Mouse (Mus musculus) cerebellum, adult 8-10 months (tissue): ENCODE data around the gene Stub1.
"Not testable (repeated sequence)": the region's sequence is repeated elsewhere in the genome, so short reads cannot be mapped to it uniquely, and the experiment has no call there.

Experiments
- DNase-seq: peaks from one replicate; pipeline ENCODE4 v3.0.0; 2022

The Stub1 gene

GRCm38 (mm10) chr17:25833291-25833663 is at the start of gene Stub1:
Stub1 (minus strand) TSS chr17:25833404.
- no peak for DNase-seq

GRCm38 (mm10) chr17:25882306-25882705 is 49.1 kb upstream of the Stub1 start:
- DNase-seq, result no peak

- DNase-seq, result no peak
Measured at GRCm38 (mm10) chr17:25881691-25882090, 48.5 kb upstream of the Stub1 start.

- DNase-seq, result no peak
Measured at GRCm38 (mm10) chr17:25880913-25881641, 47.9 kb upstream of the Stub1 start.

GRCm38 (mm10) chr17:25880196-25880910 is 47.1 kb upstream of the Stub1 start, which contains the start of gene Wfikkn1:
Wfikkn1 (minus strand) TSS chr17:25880858.
- no peak for DNase-seq

- DNase-seq, result no peak
Measured at GRCm38 (mm10) chr17:25879750-25880149, 46.5 kb upstream of the Stub1 start.

- DNase-seq, result no peak
Measured at GRCm38 (mm10) chr17:25879261-25879660, 46.1 kb upstream of the Stub1 start.

GRCm38 (mm10) chr17:25878611-25879180 is 45.5 kb upstream of the Stub1 start:
- no peak for DNase-seq

- no peak for DNase-seq
Measured at GRCm38 (mm10) chr17:25877741-25878610, 44.8 kb upstream of the Stub1 start.

- no peak for DNase-seq
Measured at GRCm38 (mm10) chr17:25877025-25877424, 43.8 kb upstream of the Stub1 start.

GRCm38 (mm10) chr17:25876347-25876915 is 43.2 kb upstream of the Stub1 start:
- DNase-seq, result no peak

- peak; percentile 89 for DNase-seq
Measured at GRCm38 (mm10) chr17:25875171-25876136, 42.2 kb upstream of the Stub1 start.

- peak; percentile 96 for DNase-seq
Measured at GRCm38 (mm10) chr17:25874721-25875170, 41.5 kb upstream of the Stub1 start, which contains the start of gene Mettl26. Mettl26 (plus strand) TSS chr17:25875074.

- DNase-seq, result no peak
Measured at GRCm38 (mm10) chr17:25874148-25874720, 41.0 kb upstream of the Stub1 start.

- no peak for DNase-seq
Measured at GRCm38 (mm10) chr17:25873405-25874147, 40.4 kb upstream of the Stub1 start.

- DNase-seq, result no peak
Measured at GRCm38 (mm10) chr17:25872676-25873075, 39.5 kb upstream of the Stub1 start.

GRCm38 (mm10) chr17:25871566-25871965 is 38.4 kb upstream of the Stub1 start:
- DNase-seq, result not testable (repeated sequence)

- DNase-seq, result no peak
Measured at GRCm38 (mm10) chr17:25869954-25870353, 36.8 kb upstream of the Stub1 start.

- DNase-seq, result no peak
Measured at GRCm38 (mm10) chr17:25869498-25869897, 36.3 kb upstream of the Stub1 start.

- peak; percentile 81 for DNase-seq
Measured at GRCm38 (mm10) chr17:25868601-25869191, 35.5 kb upstream of the Stub1 start, which contains the start of gene Mcrip2. Mcrip2 (minus strand) TSS chr17:25868764.
